Mouse (Mus musculus): ENCODE results near the gene Olfr828.

GRCm38 (mm10) chr9:18778981-18779380, 40.3 kb downstream of the Olfr828 start:
- no peak for TF ChIP-seq EP300 (IDR thresholded peaks at IDR 0.05; ENCODE audit: low read depth in 1 of 2, low read length in 2 of 2)
- TF ChIP-seq CTCF (IDR thresholded peaks at IDR 0.05 in 2 of 3, conservative IDR thresholded peaks at IDR 0.05 in 1 of 3; ENCODE audit: control insufficient read depth in 1 of 3, insufficient read depth in 1 of 3, low read depth in 2 of 3, low read length in 3 of 3, poor library complexity in 1 of 3, severe bottlenecking in 1 of 3) = no peak
- no peak for TF ChIP-seq NRF1 (IDR thresholded peaks at IDR 0.05; ENCODE audit: insufficient read depth, low read depth, low read length, poor library complexity, severe bottlenecking)
- TF ChIP-seq POLR2A (IDR thresholded peaks at IDR 0.05; ENCODE audit: control insufficient read depth in 1 of 2, insufficient read depth in 1 of 2, low read depth in 1 of 2, low read length in 2 of 2, poor library complexity in 1 of 2) = no peak
- no peak for TF ChIP-seq USF1 (IDR thresholded peaks at IDR 0.05; ENCODE audit: low read depth, low read length)
- no peak for TF ChIP-seq TCF12 (IDR thresholded peaks at IDR 0.05; ENCODE audit: low read depth, low read length)
- TF ChIP-seq HCFC1 (IDR thresholded peaks at IDR 0.05; ENCODE audit: low read depth, low read length) = no peak
- no peak for TF ChIP-seq CHD2 (IDR thresholded peaks at IDR 0.05; ENCODE audit: low read length)

Measured in MEL (cell line).